Mouse (Mus musculus) lung, postnatal 10 days (tissue): ENCODE results near the gene Zfyve1.
A peak's percentile ranks its signal among the peaks of the same experiment; 100 is the strongest.
"Not testable (repeated sequence)": the region's sequence is repeated elsewhere in the genome, so short reads cannot be mapped to it uniquely, and the experiment has no call there.

Experiments used
- DNase-seq: peaks from one replicate; pipeline ENCODE4 v3.0.0; 2021

The Zfyve1 gene

GRCm38 (mm10) chr12:83597025-83597501, at the start of gene Zfyve1:
TSS of gene Zfyve1 (minus strand) at chr12:83597222.
- peak; percentile 97 for DNase-seq

- DNase-seq = no peak
Measured at GRCm38 (mm10) chr12:83643116-83643515, 46.1 kb upstream of the Zfyve1 start.

- DNase-seq = no peak
Measured at GRCm38 (mm10) chr12:83641233-83641632, 44.2 kb upstream of the Zfyve1 start.

- DNase-seq = no peak
Measured at GRCm38 (mm10) chr12:83633807-83634206, 36.8 kb upstream of the Zfyve1 start.

GRCm38 (mm10) chr12:83632680-83633025, 35.6 kb upstream of the Zfyve1 start:
- DNase-seq = peak; percentile 58

GRCm38 (mm10) chr12:83631743-83632679, 35.0 kb upstream of the Zfyve1 start:
- peak; percentile 98 for DNase-seq

GRCm38 (mm10) chr12:83630936-83631335, 33.9 kb upstream of the Zfyve1 start, which contains the start of gene Rbm25:
TSS of gene Rbm25 (plus strand) at chr12:83631236.
- not testable (repeated sequence) for DNase-seq

GRCm38 (mm10) chr12:83624321-83624720, 27.3 kb upstream of the Zfyve1 start:
- DNase-seq = no peak

- DNase-seq = no peak
Measured at GRCm38 (mm10) chr12:83622031-83622755, 25.2 kb upstream of the Zfyve1 start.

- DNase-seq = not testable (repeated sequence)
Measured at GRCm38 (mm10) chr12:83620694-83621093, 23.7 kb upstream of the Zfyve1 start.

GRCm38 (mm10) chr12:83618981-83619380, 22.0 kb upstream of the Zfyve1 start:
- no peak for DNase-seq

- DNase-seq = no peak
Measured at GRCm38 (mm10) chr12:83617261-83617660, 20.2 kb upstream of the Zfyve1 start.

- not testable (repeated sequence) for DNase-seq
Measured at GRCm38 (mm10) chr12:83606411-83606810, 9.4 kb upstream of the Zfyve1 start.

GRCm38 (mm10) chr12:83602285-83602684, 5.3 kb upstream of the Zfyve1 start:
- DNase-seq = no peak

GRCm38 (mm10) chr12:83597881-83598280, 859 bp upstream of the Zfyve1 start:
- no peak for DNase-seq

- DNase-seq = peak; percentile 8
Measured at GRCm38 (mm10) chr12:83596191-83596954, 649 bp downstream of the Zfyve1 start.

- DNase-seq = no peak
Measured at GRCm38 (mm10) chr12:83594454-83595040, 2.5 kb downstream of the Zfyve1 start.

GRCm38 (mm10) chr12:83591754-83592501, 5.1 kb downstream of the Zfyve1 start:
- no peak for DNase-seq

GRCm38 (mm10) chr12:83586628-83587027, 10.4 kb downstream of the Zfyve1 start:
- DNase-seq = no peak

GRCm38 (mm10) chr12:83582747-83583146, 14.3 kb downstream of the Zfyve1 start:
- no peak for DNase-seq

GRCm38 (mm10) chr12:83582106-83582505, 14.9 kb downstream of the Zfyve1 start:
- DNase-seq = no peak

- DNase-seq = no peak
Measured at GRCm38 (mm10) chr12:83580283-83580682, 16.7 kb downstream of the Zfyve1 start.
